Mouse (Mus musculus): ENCODE measurements around the gene Ccsap.

DNA sequence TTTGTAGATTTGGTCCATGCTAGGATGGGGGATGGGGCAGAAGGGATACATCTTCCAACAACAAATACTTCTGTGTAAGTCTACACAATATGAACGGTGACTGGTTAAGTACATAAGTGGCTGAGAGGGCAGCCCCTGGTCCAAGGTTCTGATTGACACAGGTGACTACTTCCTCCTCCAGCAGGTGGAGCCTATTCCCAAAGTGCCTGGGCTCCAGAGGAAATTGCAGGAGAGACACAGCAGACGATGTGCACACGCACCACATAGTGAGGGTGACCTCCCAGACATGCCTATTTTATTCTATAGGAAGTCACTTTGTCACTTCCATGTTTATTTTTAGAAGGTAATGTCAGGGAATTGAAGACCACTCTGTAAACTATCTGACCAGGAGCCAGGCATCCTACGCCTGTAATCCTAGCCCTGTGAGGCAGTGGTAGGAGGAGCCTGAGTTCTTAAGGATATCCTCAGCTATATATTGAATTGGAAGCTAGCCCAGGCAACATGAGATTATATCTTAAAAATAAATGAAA, 20.9 kb upstream of the Ccsap start:
- TF ChIP-seq POLR2A (IDR thresholded peaks at IDR 0.05; ENCODE audit: low read depth, low read length) (no peak), CTCF (conservative IDR thresholded peaks at IDR 0.05; ENCODE audit: insufficient read depth, insufficient read length, low read depth, low read length) (0 out of 2 replicates have a peak, but pooled peaks have one; percentile 27)
